Mouse (Mus musculus) retina, postnatal 7 days (tissue): ENCODE data around the gene Flvcr2.

Experiments
- DNase-seq: peaks from one replicate; pipeline ENCODE4 v3.0.0-alpha.2; 2012; ENCODE audit warnings: low read depth, low spot score

The Flvcr2 gene

DNA sequence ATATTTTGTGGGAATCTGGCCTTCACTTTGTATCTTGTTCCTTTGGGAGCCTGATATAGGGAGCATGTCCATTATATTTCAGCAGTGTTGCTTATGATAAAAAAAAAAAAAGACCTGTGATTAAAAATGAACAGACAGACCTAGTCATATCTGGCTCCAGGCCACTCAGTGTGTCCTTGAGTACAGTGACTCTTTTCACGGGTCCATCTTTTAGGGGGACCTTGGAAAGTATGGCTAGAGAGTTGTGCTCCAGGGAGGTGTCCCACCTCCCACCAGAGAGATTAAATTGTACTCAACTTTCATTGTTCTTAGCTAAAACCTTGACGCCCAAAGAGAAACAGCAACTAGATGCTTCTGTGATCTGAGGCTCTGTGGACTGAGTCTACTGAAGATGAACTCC lies 47.8 kb downstream of the Flvcr2 start:
- DNase-seq: no peak

DNA sequence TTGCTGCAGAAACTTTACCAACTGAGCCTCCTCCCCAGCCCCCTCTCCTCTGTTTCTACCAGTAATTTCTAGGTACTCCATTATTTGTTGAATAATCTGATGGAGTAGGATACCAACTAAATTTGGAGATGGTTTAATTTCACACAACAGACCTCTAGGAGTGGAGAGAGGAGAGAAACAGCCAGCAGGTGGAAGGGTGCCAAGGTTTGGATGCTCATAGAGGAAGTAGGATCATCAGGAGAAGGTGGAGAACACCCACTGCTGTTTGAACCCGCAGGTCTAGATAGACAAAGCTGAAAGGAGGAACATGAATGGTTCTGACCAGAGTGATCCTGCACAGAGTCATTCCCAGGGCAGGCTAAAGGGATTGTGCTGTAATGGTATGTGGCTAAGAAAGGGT lies 49.2 kb downstream of the Flvcr2 start:
- DNase-seq: no peak

DNA sequence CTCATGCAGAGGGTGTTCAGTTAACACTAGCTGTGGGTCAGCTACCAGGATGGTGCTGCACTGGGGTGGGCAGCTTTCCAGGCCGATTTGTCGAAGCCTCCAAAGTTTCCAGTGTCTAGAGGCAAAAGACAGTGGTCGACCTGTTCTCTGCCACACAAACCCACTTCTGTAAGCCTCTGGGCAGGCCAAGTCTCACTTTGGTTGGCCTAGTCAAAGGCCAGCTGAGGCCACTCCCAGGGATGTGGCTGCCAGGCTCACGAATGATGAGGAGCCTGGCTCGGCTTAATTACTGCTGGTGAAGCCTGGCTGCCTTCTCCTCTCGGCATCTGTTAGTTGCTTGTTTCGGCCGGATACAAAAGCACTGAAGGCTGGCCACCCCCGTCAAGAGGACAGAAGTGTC lies 53.7 kb downstream of the Flvcr2 start:
- DNase-seq: no peak

DNA sequence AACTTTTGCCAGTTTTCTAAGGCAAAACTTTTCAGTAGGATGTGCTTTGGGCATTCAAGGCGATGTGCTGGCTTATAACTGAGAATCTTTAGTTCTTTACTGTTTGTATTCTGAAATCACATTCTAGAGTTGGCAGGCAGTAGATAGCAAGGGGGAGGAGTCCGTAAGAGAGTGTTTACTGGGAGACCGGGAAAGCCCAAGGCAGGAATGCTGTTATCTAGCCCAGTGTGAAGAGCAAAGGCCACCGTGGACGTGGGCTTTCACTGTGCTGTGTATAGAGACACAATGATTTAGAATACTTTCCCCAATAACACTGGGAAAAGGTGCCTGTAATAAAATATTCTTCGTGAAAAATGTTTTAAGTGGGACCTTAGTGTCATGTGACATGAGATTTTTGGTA lies 63.4 kb downstream of the Flvcr2 start:
- no peak for DNase-seq

DNA sequence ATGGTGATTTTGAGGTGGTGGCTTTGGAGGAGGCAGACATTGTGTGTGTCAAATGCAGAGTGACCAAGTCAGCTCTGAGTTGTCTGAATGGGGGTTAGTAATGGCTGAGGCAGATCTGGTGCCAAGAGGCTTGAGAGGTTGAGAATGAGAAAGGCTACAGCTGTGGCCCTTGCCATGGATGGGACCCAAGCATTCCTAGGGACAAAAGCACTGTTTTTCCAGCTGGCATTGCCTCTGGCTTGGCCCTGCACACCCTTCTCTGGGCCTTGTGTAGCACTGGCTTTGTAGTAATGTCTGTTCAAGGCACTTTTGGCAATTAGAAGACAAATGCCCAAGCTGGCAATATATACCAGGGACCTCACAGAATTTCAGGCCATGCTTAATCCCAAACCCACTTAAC lies 64.6 kb downstream of the Flvcr2 start:
- DNase-seq: no peak

DNA sequence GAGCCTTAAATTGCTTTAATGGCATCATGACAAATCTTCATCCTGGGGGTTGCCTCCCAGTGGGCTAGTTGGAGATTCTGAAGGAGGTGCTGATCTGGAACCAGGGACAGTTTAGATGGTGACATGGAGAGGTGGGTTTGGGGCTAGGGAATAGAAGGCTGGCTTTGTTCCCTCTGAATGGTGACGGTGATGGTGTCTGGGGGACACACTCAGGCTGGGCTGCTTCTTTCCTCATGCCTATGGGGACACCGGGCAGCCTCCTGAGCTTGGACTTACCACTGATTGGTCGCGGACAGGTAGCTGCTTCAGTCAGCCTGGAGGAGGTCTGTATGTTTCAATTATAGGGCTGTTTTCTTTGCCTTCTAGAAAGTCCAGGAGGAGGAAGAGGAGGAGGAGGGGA lies 65.3 kb downstream of the Flvcr2 start:
- DNase-seq: no peak

DNA sequence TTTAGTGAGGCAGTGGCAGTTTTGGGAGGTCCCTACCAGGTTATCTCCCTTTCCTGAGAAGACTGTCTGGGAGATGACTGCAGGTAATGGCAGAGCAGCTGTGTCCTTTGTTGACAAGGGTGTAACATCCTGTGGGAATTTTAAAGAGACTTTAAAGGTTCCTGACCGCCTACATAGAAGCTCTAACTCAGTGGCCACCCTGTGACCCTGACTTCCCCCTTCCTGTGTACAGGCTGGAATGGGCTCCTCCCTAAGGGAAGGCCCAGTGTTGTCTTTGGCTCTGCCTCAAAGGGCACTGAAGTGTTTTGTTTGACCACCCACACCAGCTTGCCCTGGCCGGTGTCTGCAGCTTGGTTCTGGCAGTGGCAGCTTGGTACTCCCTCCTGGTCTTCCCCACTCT lies 67.3 kb downstream of the Flvcr2 start:
- DNase-seq: no peak

DNA sequence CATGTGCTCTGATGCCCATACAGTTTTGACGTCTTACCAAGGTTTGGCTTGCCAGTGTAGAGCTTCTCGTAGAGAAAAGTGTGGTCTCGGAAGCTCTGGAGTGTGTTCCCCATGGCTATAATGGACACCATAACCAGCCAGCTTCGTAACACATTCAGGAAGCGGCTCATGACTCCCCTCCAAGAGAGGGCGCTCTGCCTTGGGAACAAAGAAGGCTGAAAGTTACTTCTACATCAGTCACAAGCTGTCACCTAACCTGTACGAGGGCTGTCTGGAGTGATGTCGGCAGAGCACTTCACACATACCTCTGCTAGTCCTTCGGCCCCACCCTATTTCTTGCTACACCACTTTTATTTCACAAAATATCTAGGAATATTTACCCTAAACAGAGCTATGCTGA lies 75.7 kb downstream of the Flvcr2 start:
- DNase-seq: no peak

DNA sequence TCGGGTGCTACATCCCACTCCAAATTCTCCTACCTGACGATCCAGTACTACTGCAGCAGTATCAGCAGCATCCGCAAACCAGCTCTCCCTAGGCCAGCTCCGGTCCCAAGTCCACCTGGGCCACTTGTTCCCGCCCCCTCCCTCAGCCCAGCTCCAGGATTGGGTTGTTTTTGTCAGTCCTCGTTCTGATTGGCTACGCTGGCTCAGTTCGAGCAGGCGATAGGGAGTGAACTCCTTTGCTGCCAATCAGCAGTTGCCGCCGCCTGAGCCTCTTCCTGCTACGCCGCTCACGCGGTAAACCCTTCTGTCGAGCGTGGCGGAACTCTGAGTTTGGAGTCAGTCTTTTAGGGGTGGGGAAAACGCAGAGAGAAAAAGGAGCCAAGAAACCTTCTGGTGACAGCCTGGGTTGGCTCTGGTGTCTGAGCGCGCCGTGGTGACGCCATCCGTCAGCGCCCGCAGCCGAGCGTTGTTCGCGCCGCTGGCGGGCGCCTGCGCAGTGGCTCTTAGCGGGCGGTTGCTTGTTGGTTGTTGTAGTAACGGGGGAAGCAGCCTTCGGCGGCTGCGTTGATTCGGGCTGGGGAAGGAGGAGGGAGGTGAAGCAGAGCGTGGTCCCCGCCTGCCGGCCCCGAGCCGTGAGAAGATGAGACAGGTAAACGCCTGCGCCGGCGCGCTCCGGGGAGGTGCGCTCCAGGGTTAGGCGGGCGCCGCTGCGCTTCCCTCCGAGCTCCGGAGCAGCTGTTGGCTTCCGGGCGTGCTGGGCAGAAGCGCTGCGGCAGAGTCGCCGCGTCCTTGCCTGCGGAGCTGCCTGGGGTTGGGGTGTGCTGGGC lies 78.3 kb downstream of the Flvcr2 start, which contains the start of the genes Erg28 and Ttll5:
Gene Erg28, minus strand, starts transcription at position 113 of the 827 bp plus-strand sequence.
Gene Ttll5, plus strand, starts transcription at position 222 of the 827 bp plus-strand sequence.
- peak; percentile 93 for DNase-seq

DNA sequence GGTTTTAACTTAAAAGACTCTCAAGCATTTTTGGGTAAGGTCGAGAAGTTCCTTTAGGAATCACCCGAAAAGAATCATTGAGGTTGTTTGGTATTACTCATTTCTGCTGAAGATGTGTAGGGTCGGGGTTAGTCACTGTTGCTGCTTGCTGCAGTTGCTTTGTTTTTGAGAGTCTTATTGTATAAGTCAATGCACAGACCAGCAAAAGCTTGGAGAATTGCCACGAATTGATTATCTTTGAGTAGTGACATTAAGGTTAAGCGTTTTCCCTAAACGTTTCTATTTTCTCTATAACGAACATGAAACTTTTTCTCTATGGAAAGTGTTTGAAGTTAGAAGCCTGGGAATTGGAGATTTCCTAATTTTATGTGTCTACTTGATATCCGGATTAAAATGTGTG lies 79.0 kb downstream of the Flvcr2 start:
- DNase-seq: no peak

DNA sequence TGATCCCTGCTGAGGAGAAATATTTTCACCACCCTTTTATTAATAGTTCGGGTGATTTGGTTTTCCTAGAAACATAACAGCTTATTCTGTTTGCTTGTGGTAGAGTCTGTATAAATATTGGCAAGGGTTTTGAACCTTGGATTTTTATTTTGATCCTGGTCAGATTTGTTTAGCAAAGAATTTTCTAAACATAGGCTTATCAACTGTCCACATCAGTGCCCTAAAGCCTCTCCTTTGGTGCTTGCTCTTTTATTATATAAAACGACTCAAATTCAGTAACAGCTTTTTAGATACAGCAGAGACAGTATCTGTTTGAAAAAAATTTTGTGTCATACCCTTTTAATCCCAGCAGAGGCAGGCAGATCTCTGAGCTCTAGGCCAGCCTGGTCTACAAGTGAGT lies 79.5 kb downstream of the Flvcr2 start:
- DNase-seq: no peak

DNA sequence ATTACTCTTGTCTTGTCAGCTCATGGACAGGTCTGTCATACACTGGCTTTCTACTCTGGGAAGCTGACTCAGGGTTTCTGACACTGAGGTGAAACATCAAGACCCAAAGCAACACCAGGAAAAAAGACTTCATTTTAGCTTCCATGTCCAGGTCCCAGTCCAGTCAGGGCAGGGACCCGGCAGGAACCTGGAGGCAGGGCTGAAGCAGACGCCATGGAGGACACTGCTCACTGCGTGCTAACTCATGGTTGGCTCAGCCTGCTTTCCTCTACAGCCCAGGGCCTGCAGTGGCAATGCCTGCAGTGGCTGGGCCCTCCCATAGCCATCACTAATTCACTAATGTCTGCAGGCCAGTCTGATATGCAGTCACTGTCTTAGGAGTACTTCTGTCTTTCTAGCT lies 82.5 kb downstream of the Flvcr2 start:
- DNase-seq: no peak

DNA sequence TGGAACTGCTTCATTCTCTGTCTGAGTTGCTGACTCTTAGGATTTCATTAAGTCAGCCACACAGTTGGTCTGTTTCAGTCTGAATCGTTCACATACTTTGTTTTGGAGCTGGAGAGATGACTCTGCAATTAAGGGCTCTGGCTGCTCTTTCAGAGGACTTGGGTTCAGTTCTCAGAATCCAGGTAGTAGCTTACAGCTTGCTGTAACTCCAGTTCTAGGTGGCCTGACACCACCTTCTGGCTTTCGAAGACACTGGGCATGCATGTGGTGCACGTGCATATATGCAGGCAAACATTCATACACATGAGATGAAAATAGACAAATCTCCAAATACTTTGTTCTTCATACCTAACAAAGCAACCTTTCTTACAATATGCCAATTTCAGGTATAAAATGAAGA lies 83.5 kb downstream of the Flvcr2 start:
- no peak for DNase-seq

DNA sequence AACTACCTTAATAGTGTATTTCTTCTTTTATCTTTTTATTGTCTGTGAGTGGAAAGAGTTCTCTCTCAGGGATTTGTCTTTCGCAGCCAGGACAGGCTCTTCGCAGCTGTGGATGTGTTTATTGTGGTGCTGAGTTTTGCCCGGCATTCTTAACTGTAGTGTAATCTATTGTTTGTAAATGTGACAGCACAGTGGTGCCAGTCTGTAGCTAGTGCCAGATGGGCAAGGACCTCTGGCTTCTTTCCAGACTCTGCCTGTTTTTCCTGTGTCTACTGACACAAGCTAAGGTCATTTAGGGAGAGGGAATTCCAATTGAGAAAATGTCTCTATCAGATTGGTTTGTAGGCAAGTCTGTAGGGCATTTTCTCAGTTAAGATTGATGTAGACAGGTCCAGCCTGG lies 84.4 kb downstream of the Flvcr2 start:
- DNase-seq: no peak

DNA sequence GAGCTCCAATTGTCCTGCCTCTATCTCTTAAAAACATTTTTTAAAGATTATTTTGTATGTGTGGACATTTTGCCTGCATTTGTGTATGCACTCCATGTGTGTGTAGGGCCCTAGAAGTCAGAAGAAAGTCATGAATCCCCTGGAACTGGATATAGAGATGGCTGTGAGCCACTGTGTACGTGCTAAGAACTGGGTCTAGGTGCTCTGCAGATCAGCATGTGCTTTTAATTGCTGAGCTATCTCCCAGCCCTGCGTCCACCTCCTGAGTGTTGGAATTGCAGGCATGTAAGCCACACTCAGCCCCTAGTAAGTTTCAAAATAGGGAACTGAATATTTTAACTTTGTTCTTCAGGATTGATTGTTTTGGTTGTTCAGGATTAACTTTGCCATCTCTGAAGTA lies 88.2 kb downstream of the Flvcr2 start:
- no peak for DNase-seq

DNA sequence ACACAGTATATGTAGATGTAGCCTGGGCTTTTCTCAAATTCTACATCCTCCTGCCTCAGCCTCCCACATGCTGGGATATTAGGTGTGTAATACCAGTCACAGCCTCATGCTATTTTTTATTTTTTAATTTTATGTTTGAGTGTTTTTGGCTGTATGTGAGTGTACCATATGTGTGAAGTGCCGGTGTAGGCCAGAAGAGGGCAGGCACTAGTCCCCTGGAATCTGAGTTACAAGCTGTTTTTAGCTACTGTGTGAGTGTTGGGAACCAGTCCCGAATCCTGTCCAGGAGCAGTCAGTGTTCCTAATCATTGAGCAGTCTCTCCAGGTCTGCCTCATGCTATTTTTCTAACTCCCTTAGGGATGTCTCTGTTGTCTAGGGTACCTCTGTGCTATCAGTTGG lies 91.4 kb downstream of the Flvcr2 start:
- DNase-seq: no peak

DNA sequence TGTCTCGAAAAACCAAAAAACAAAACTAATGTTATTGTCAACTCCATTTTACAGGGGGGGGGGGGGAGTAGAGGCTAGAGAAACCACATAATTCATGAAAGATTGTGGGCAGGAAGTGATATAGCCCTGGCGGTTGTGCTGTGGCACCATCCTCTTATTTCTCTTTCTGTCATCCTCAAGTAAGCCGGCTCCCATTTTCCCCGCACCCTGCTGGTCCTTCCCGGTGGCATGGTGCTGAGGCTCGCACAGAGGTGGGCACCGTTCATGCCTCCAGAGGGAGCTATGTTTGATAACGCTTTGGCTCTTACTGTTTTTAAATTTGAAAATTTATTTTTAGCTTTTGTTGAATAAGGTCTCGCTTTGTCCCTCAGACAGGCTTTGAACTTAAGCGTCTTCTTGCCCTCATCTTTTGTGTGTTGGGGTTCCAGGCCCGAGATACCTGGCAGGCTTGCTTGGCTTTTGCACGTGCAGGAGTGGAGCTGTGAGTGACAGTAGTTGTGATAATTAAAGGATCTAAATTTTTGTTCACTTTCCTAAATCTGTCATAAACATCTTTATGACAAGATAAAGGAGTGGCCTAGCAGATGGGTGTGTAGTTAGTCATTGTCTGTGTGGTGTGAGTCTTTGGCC lies 93.1 kb downstream of the Flvcr2 start:
- no peak for DNase-seq

DNA sequence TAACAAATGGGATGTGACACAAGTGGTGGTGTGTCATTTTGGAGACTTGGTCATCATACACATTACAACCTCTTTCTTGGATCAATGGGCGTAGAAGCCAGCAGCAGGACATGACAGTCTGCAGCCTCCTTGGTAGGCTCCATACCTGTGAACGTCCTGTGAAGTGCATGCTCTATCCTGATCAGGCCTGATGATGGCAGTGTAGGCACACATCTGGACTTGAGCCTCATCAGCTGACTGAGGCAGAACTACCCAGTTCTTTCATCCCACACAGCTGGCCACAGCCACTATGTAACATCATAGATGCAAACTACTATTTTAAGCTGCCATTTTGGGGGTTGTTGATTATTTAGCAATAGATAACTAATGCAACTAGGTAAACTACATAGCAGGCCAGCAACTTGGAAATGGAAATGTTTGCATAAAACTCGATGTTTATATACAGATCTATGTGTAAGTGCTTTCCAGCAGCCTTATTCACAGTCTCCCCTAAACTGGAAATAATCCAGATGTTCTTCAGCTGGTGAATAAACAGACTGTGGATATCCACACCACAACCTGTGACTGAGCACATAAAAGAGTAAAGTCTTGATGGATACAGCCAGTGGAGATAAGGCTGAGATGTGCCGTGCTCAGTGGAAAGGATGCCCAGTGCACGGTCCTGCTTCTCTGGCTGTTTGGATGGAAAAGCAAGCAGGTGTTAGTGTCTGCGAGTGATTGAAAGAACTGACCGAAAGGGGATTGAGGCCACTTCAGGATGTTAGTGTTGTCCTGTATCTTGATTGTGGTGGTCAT lies 102.0 kb downstream of the Flvcr2 start:
- no peak for DNase-seq

DNA sequence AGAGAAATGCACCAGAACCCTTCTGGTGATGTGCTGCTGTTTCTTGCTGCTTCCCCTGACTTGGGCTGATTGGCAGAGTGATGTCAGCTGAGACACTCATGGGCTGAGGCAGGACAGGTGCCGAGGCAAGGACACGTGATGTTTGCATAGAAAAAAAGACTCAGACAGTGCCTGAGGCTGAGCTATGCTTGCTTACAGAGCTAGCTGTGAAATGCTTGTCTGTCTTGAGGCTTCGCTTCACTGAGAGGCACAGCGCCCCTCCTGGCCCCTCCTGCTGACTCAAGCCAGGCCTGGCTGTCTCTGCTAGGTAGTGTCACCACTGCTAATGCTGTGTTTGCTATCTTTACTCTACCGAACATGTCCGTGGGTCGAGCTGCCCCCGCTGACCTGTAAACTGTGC lies 104.3 kb downstream of the Flvcr2 start:
- DNase-seq: no peak

DNA sequence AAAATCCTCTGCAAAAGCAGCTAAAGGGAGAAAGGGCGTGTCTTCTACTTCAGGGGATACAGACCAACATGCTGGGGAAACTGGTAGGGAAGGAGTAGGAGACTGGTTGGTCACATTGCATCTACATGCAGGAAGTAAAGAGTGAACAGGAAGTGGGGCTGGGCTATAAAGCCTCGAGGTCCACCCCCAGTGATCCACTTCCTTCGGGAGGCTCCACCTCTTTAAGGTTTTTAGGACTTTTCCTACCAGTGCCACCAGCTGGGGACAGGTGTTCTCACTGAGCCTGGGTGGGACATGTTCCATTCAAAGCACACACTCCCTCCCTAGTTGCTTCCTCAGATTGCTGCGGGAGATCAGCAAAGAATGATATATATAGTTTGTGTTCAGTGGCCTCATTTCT lies 107.5 kb downstream of the Flvcr2 start:
- no peak for DNase-seq

DNA sequence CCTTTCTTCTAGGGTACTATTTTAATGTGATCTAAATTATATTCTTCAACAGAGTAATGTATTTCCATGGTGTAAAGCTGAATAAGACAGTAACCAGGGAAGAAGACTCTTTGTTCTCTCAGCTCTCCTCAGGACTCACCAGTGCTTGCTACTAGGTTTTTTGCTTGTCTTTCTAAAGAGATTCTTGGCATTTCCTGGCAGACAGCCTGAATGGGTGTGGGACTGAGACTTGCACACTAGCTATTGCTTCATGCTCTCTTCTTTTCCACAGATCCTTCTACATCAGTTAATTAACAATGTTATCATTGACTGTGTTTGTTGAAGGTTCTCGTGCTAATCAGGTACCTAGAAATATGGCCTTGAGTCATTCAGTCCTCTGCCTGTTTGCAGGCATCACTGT lies 107.9 kb downstream of the Flvcr2 start:
- no peak for DNase-seq

DNA sequence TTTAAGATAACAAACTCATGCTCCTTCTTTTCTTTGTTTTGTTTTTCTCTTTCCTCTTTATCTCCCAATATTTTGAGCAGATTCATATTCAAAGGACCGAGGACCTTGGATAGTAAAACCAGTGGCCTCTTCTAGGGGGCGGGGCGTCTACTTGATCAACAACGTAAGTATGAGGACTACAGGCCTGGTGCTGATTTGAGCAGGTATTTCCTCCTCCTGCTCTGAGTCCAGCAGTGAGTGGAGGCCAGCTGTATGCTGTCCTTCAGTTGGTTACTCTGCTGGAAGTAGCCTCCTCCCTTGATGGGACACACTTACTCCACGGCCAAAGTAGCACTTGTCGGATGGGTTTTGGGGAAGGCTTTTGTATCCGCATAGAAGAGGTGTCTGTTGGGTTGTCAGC lies 111.0 kb downstream of the Flvcr2 start:
- DNase-seq: no peak

DNA sequence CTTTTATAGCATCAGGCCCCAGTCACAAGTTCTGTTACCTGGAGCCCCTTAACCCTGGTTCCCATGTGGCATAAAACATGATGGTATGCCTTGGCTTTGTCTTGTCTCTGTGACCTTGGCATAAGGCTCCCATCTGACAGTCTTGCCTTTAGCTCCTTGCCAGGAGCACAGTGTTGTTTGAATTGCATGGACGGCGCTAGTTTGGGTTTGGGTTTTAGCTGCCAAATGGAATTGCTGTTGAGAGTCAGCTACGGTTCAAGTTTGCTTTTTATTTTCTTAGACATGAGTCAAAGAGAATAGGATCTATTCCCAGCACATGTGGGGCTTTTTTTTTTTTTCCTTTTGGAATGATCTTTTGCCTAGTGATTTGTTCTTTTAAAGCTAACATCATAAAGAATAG lies 112.8 kb downstream of the Flvcr2 start:
- DNase-seq: no peak
